Mouse (Mus musculus) A20 (cell line): Measurements from ENCODE around the gene Arhgap19.

Experiments used
- DNase-seq: peaks from one replicate; pipeline ENCODE4 v3.0.0-alpha.2; 2011; ENCODE audit warnings: low read depth, low spot score

Gene Arhgap19

DNA sequence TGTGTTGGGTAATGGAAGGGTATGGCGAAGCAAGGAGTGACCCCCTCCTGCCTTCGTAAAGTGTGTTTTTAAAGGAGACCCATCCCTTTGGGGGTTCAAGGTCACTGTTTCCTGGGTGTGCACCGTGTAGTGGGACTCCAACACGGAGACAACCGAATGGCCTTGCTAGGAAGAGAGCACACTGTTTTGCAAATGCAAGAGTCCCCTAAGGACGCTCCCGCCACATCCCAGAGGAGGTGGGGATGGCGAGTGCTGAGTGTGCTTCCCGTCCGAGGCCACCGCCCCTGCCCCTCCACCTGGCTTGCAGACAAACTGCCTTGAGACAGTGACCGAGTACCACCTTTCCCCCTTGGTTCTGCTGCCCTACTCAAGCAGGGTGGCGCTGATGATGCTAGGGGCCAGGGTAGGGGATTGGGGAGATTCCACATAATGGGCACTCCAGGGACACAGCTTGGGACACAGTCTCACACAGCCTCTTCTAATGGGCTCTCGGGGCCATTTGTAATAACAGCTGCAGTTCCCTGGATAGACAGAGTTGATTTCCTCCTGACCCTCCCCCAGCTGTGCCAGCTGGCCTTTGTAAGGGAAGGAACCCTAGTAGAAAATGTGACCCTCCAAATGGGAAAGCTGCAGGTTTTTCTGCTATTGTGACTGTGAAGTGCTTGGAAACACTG is 30.0 kb upstream of the Arhgap19 start:
- DNase-seq, result no peak

DNA sequence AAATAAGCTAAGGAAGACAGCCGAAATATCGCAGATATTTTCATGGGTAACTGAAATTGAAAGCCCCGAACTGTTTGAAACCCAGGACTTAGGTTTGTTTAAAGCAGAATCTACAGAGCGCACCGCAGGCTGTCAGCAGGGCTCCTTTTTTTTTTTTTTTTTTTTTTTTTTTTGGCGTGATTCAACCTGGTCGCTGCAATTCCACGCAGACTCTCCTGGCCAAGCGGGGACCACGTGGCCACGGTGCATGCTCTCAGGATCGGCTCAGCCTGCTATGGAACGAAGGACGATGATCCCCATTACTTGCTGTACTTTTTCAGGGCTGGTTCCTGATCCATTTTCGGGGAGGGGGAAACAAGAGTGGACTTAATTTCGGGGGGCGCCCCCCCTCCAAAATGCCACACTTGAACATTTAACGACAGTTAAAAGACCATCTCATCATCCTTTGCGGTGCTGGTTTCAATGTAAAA is 29.3 kb upstream of the Arhgap19 start:
- no peak for DNase-seq

DNA sequence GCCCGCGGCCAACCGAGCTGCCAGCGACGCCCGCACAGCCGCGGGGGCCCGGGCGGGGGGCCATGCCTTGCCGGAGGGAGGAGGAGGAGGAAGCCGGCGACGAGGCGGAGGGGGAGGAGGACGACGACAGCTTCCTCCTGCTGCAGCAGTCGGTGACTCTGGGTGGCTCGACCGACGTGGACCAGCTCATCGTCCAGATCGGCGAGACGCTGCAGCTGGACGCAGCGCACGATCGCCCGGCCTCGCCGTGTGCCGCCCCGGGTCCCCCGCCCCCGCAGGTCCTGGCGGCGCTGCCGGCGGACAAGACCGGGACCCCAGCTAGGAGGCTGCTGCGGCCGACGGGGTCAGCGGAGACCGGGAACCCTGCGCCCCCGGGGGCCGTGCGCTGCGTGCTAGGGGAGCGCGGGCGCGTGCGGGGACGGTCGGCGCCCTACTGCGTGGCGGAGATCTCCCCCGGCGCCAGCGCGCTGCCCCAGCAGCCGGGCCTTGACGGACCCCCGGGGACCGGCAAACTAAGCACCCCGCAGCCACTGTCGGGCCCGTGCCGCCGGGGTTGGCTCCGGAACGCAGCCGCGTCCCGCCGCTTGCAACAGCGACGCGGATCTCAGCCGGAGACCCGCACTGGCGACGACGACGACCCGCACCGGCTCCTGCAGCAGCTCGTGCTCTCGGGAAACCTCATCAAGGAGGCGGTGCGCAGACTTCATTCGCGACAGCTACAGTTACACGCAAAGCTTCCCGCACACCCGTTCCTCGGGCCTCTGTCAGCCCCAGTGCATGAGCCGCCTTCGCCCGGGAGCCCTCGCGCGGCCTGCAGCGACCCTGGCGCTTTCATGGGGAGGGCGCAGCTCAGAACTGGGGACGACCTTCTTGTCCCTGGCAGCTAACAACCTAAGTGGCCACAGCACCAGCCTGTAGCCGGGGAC is 28.5 kb upstream of the Arhgap19 start:
- peak; percentile 76 for DNase-seq

DNA sequence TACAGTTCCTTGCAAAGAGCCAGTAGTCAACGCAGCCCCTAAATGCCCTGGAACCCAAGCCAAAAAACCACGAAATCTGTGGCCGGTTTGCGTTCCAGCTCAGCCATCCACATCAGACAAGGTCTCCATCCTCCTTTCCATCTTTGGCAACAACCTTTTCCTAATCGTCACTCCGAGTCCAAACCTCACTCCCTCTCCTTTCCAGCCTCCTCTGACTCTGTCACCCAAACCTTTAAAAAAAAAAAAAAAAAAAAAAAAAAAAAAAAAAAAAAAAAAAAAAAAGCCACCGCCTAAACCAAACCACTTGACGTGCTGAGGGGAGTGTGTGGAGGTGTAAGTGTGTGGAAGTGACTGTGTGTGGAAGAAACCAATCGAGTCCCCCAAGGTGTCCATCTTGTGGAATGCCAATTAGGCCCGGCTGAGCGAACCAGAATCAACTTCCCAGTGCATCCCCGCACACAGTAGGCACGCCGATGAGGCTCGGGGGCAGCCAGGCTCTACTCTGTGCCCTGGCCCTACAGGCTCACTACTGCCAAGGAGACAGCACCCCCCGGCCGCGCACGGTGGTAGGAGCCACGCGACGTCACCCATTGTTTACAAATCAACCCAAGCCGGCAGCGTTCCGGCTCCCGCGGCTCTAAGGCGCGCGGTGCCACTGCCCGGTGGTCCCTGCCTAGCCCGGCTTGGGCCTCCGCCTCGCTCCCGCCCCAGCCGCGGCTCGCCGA is 27.7 kb upstream of the Arhgap19 start, which contains the start of gene Frat1:
Gene Frat1, plus strand, starts transcription at position 590 of the 725 bp plus-strand sequence.
- DNase-seq, result peak; percentile 95

DNA sequence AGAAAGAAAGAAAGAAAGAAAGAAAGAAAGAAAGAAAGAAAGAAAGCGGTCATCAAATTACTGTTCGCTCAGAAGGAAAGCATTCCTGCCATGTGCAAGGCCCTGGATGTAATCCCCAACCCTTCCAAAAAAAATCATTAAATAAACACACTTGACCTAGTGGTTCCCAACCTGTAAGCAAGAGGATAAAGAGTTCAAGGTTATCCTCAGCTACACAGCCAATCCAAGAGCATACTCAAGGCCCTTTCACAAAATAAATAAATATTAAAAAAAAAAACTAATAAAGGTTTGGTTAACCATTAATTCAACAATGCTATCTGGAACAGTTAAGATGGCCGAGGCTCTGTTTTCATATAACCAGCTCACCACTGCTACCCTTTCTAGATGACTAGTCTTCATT is 27.1 kb upstream of the Arhgap19 start:
- DNase-seq, result no peak

DNA sequence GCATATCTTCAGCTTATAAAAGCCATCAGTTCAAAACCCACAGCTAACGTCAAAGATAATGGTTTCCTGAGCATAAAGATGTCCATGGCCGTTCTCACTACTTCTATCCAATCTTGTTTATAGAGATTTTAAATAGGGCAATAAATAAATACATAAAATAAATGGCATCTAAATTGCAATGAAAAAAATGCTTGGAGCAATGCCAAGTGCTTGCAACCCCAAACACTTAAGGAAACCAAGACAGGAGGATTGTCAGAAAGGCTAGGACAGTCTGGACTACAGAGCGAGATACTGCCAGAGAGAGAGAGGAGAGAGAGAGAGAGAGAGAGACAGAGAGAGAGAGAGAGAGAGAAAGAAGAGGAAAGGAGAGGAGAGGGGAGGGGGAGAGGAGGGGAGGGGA is 24.7 kb upstream of the Arhgap19 start:
- DNase-seq, result no peak

DNA sequence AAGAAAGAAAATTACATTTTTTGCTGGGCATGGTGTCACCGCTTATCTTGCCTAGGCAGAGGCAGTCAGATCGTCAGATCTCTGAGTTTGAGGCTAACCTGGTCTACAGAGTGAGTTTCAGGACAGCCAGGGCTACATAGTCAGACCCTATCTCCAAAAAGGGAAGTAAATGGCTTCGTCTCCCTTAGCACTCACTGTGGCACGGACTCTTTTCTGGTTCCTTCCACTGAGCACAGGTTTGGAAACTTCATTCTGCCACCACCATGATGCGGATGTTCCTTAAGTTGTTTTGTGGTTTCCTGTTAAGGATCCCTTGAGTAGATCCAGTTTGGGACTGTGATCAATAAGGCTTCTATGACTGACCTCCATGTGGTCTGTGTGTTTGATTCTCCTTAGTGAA is 23.1 kb upstream of the Arhgap19 start:
- peak; percentile 35 for DNase-seq

DNA sequence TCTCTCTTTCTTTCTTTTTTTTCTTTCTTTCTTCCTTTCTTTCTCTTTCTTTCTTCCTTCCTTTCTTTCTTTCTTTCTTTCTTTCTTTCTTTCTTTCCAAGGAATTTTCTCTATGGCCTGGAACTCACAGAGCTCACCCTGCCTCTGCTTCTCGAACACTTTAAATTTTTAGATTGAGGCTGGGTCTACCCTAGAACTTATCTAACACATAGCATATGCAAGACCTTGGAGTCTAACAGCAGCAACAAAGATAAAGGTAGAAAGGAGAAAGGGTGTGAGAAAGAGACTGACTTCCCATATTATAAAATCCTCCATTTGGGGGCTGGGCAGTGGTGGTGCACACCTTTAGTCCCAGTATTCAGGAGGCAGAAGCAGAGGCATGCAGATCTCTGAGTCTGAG is 20.7 kb upstream of the Arhgap19 start:
- DNase-seq, result no peak

DNA sequence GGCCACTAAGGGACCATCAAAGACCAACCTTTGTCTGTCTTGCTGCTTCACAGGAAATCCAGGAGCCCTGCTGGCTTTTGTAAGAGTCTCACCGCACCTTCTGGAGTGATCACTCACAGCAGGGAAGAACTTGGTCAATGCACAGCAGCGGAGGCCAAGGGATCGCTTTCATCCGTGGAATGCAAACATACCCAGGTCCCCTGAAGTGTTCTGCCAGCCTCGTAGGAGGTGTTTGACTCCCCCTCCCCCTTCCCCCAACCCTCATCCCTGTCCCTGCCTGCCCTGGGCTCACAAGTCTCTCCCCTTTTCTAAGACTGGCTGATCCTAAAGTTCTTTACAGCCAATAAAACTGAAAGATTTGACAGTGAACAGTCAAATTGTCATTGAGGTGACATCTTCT is 19.6 kb upstream of the Arhgap19 start:
- DNase-seq, result no peak

DNA sequence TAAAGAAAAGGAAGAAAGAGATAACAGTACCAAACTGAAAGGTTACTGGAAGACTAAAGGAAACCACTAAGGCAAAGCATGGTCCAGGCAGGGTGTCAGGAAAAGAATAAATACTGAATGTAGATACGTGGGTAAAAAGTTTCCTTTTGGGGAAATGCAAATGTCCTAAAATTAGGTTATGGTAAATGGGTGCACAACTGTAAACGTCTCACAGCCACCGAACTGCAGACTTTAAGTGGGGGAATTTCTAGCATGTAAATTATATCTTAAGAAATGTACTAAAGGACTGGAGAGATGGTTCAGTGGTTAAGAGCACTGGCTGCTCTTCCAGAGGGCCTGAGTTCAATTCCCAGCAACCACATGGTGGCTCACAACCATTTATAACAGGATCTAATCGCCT is 16.9 kb upstream of the Arhgap19 start:
- peak; percentile 36 for DNase-seq

DNA sequence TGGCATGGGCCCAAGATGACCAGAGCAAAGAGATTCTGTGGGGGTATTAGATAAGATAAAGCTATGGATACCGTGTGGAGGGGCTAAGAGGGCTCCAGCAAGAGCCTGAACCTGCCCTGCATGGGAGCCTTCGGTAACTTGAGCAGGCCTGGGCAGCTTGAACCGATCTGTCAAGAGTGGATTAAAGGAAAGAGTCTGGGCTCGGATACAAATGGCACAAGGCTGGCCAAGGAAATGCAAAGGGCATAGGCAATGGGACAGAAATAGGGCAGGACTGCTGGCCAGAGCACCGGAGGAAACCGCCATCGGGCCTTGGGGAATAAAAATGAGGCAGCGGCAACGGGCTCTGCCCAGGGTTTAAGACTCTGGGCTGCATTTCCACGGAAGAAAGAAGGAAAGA is 15.5 kb upstream of the Arhgap19 start:
- DNase-seq, result no peak

DNA sequence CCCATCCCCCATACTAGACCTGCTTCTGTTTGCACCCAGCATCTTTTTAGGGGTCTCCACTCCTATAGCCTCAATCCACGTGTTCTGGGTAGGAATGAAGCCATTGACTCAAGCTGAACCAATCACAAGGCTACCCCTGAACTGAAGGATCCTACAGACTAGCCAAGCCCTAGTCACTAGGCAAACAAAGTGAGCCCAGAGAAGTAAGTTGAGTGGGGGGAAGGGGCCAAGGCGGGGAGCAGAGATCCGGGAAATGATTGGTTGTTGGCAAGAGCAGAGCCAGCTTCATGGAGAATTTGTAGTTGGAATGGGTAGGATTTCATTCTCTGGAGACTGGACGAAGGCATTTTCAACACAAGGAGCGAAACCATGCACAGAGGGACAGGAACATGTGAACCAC is 15.1 kb upstream of the Arhgap19 start:
- DNase-seq, result no peak

DNA sequence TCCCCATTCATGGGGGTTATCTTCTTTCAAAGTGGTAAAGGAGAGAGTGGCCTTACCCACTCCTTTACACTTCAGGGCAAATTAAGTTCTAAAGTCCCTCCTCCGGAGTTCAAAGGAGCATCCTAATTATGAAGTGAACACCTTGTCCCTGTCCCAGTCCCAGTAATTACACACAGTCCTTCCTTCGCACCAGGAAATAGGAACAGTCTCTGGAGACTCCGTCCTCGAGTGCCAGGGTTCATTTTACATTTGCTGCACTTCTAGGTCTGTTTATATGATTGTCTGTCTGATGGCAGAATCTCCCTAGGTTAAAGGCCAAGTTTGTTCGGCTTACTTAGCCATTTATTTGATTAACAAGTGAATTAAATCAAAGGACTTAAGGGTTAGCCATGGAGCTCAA is 14.6 kb upstream of the Arhgap19 start:
- no peak for DNase-seq

DNA sequence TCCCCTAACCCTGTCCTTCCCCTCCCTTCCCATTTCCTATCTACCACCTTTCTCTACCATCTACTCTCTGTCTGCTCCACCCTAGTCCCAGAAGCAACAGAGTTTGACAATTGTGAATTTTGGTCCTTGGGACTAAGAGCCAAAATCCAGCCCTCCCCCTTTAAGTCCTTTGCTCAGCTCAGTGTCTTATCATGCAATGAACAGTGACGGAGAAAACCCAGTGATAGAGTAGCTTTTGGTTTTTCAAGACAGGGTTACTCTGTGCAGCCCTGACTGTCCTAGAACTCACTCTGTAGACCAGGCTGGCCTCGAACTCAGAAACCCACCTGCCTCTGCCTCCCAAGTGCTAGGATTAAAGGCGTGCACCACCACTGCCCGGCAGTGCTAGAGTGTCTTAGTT is 11.5 kb upstream of the Arhgap19 start:
- DNase-seq, result no peak

DNA sequence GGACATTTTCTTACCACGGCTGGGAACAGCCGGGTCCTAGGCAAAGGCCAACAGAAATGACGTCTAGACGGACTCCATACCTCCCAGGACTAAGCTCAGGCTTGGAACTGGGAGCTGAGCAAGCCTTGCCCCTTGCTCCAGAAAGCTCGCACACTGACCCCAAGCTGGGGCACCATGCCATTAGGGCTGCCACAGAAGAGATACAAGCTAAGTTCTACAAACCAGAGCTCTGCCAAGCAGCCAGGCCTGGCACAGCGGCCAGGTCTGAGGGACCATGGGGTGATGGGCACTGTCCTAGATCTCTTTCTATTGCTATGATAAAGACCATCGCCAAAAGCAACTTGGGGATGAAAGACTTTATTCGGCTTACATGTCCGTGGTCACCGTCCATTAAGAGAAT is 10.7 kb upstream of the Arhgap19 start:
- no peak for DNase-seq

DNA sequence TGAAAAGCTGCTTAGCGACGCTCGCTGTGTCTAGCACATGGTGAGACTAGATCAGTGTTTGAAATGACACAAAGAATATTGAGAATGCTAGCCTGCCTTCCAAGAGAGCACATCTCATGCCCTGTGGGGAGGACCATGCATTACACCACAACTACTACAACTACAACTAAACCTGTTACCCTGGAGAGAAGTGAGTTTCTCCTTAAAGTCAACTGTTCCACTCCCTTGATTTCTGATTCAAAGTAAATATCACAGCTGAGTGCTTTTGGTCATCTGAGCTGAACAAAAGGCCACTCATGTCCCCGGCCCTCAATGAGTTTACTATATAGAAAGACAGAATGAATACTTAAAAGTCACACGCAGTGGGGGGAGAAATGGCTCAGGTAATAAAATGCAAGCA is 8.2 kb upstream of the Arhgap19 start:
- no peak for DNase-seq

DNA sequence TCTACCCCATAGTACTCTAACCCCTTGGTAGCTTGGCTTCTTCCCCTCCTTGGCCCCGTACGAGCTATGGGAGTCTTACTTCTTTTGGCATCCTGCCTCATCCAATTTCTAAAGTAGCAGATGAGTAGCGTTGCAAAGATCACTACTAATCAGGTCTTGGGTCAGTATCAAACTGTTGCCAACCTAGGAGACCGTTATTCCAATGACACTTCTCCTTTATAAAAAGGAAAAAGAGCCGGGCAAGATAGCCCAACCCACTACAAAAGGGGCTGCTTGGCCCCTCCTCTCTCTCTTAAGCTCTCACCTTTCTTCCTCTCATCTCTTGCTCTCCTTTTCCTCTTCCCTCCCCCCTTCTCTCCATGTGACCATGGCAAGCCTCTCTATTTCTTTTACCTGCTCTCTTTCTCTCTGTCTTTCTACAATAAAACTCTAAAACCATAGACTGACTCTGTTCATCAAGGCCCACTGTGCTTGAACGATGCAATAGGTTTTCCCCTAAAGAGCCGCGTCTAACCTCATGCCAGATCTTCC is 6.3 kb upstream of the Arhgap19 start:
- DNase-seq, result no peak

DNA sequence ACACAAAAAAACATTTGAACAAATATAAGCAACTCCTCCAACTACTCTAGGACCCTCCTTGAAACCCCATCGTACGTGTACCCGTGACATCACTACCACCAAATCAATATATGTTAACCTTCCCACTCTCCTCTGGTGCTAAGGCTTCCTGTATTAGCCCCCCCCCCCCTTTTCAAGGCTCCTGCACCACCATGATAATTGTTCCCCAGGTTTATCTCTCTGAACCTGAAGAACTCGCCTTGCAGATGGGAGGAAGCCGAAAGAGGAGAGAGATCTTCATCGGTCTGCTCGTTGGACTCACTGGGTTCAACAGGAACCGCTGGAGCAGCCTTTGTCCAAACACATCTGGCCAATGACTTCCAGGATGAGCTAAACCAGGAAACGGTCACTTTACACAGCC is 5.7 kb upstream of the Arhgap19 start:
- DNase-seq, result no peak

DNA sequence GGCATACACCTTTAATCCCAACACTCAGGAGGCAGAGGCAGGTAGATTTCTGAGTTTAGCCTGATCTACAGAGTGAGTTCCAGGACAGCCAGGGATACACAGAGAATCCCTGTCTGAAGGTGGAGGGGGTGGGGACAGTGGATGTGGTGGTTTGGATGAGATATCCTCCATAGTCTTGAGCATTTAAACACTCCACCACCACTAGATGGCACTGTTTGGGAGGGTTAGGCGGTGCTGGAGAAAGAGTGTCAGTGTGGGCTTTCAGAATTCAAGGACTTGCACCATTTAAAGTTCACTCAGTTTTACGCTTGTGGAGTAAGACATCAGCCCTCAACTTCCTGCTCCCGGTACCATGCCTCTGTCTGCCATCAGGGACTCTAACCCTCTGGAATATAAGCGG is 4.0 kb upstream of the Arhgap19 start:
- no peak for DNase-seq

DNA sequence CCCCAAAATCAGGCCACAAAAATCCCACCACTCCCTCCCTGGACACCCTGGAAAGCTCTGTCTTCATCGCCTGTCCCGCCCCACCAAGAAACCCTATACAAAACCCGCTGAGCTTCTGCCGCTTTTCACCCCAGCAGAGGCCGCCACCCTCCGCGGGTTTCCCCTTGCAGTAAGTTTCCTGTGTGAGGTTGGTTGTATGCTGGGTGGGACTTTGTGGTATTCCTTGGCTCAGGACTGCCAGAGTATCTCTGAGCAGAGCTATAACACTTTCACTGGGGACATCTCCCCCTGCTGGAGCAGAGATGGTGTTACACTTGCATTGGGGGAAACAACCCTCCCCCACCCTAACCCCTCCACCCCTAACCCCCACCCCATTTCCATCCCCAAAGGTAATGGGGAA is 1.5 kb upstream of the Arhgap19 start:
- DNase-seq, result peak; percentile 46

DNA sequence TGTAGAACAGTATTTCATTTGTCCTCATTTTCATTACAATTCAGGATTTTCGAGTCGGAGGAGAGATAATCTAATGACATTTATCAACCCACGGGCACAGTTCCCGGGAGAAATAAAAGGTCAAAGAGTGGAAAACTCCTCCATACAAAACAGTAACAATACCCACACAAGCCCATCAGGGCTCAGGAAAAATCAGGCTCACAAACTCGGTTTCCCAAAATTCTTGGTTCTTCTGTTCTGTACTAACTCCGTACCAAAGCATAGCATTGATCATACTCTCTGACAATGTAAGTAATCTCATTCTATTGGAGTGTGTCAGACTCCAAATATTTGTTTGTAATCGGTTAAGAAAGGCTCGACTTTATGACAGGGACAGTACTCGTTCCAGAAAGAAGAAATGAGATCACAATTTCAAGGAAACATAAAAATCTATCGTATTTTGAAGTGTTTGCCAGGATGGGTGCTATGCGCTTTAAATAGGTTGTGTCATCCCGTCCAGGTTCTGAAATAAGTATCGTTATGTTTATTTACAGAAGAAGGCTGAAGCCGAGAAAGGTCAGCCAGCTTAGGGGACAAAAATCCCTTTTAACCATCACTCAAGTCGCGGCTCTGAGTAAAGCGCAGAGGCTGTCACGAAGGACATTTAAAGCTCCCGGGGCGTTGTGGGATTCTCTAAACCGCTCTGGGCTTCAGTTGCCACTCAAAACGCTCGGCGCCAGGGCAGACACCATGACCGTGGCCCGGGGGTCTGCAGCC is 683 bp downstream of the Arhgap19 start:
- DNase-seq, result no peak
